Mouse (Mus musculus) hindbrain, embryonic 13.5 days (tissue): ENCODE results near the gene Foxp1. TPM values are rescaled to one million over a fixed set of nuclear protein-coding genes. Genes with fewer than 3 reads are reported as not detected.

Experiments
- ATAC-seq: fragments of 200-750 bp; cut with Nextera tagmentation; 2 replicates; pipeline ENCODE4 v1.8.0; 2017; ENCODE audit warnings: moderate TSS enrichment; ENCODE audit not compliant: low FRiP score
- H3K27ac ChIP-seq: fragments of 300-500 bp; sonication (generic); 2 replicates; pipeline ENCODE4 v1.5.1; 2015; ENCODE audit warnings: inconsistent platforms, mild to moderate bottlenecking, moderate library complexity
- H3K27me3 ChIP-seq: fragments of 300-500 bp; sonication (generic); 2 replicates; pipeline ENCODE4 v1.6.1; 2015; ENCODE audit warnings: mild to moderate bottlenecking, inconsistent platforms
- H3K36me3 ChIP-seq: fragments of 300-500 bp; sonication (generic); 2 replicates; pipeline ENCODE4 v1.6.1; 2015; ENCODE audit warnings: mild to moderate bottlenecking, inconsistent platforms
- H3K4me1 ChIP-seq: fragments of 300-500 bp; sonication (generic); replicated peaks from 2 replicates; pipeline ENCODE4 v1.6.1; 2015; ENCODE audit warnings: inconsistent platforms
- H3K4me2 ChIP-seq: fragments of 300-500 bp; sonication (generic); 2 replicates; pipeline ENCODE4 v1.6.1; 2015; ENCODE audit warnings: inconsistent platforms, mild to moderate bottlenecking, moderate library complexity
- H3K4me3 ChIP-seq: fragments of 300-500 bp; sonication (generic); 2 replicates; pipeline ENCODE4 v1.5.1; 2015; ENCODE audit warnings: mild to moderate bottlenecking, inconsistent platforms
- H3K9ac ChIP-seq: fragments of 300-500 bp; sonication (generic); 2 replicates; pipeline ENCODE4 v1.6.1; 2015; ENCODE audit warnings: mild to moderate bottlenecking, inconsistent platforms
- H3K9me3 ChIP-seq: fragments of 300-500 bp; sonication (generic); 2 replicates; pipeline ENCODE4 v1.6.1; 2016; ENCODE audit warnings: inconsistent platforms
- WGBS: fragments of 180-500 bp; shearing (Covaris S2); methylation state at CpG from one replicate; pipeline ENCODE4 v1.1.7; 2015; 5-methylcytosine and 5-hydroxymethylcytosine counted together
- polyA plus RNA-seq: library from polyadenylated mRNA; unstranded; fragments of >200 nt; fragmentation: Nextera tagmentation; extraction: Ambion mirVana; gene quantifications from 2 replicates; pipeline ENCODE4 v1.2.1, GENCODE M21; 2015

The Foxp1 gene
- polyA plus RNA-seq, 1 experiment from 2014 or later, result 64.7 TPM

GRCm38 (mm10) chr6:99305236-99305635, 217.3 kb downstream of the Foxp1 start:
- ATAC-seq, result no peak
- 95% methylated on average over 3 of the region's 3 CpGs for WGBS
- Histone ChIP-seq H3K4me1 (peaks cover under 1% of the 10 kb centered on the region; the same call in 1 of the 2 replicates), H3K36me3 (no peaks in the 10 kb centered on the region), H3K9me3 (no peaks in the 10 kb centered on the region), H3K27ac (no peak overlapping the region), H3K27me3 (no peaks in the 10 kb centered on the region), H3K4me2 (no peak overlapping the region), H3K9ac (no peak overlapping the region), H3K4me3 (no peak overlapping the region)

- H3K9ac ChIP-seq, result no peak overlapping the region
- no peaks in the 10 kb centered on the region for H3K9me3 ChIP-seq
- ATAC-seq, result no peak
- H3K27ac ChIP-seq, result no peak overlapping the region
- H3K4me2 ChIP-seq, result no peak overlapping the region
- no peaks in the 10 kb centered on the region for H3K4me1 ChIP-seq
- WGBS, result 88% methylated on average over 6 of the region's 6 CpGs
- H3K27me3 ChIP-seq, result no peaks in the 10 kb centered on the region
- H3K4me3 ChIP-seq, result no peak overlapping the region
- no peaks in the 10 kb centered on the region for H3K36me3 ChIP-seq
Measured at GRCm38 (mm10) chr6:99302662-99303435, 219.7 kb downstream of the Foxp1 start.

GRCm38 (mm10) chr6:99301923-99302322, 220.6 kb downstream of the Foxp1 start:
- WGBS, result 84% methylated on average over 8 of the region's 8 CpGs
- Histone ChIP-seq H3K4me2 (no peak overlapping the region), H3K27ac (no peak overlapping the region), H3K4me1 (no peaks in the 10 kb centered on the region), H3K9me3 (no peaks in the 10 kb centered on the region), H3K36me3 (no peaks in the 10 kb centered on the region), H3K27me3 (no peaks in the 10 kb centered on the region), H3K4me3 (no peak overlapping the region), H3K9ac (no peak overlapping the region)
- no peak for ATAC-seq

- H3K9me3 ChIP-seq, result no peaks in the 10 kb centered on the region
- no peaks in the 10 kb centered on the region for H3K27me3 ChIP-seq
- no peak overlapping the region for H3K27ac ChIP-seq
- no peak overlapping the region for H3K4me2 ChIP-seq
- WGBS, result 97% methylated on average over 6 of the region's 6 CpGs
- no peak for ATAC-seq
- H3K36me3 ChIP-seq, result no peaks in the 10 kb centered on the region
- no peak overlapping the region for H3K4me3 ChIP-seq
- no peak overlapping the region for H3K9ac ChIP-seq
- H3K4me1 ChIP-seq, result no peaks in the 10 kb centered on the region
Measured at GRCm38 (mm10) chr6:99300235-99300634, 222.3 kb downstream of the Foxp1 start.

GRCm38 (mm10) chr6:99299196-99299595, 223.3 kb downstream of the Foxp1 start:
- Histone ChIP-seq H3K4me1 (no peaks in the 10 kb centered on the region), H3K27me3 (no peaks in the 10 kb centered on the region), H3K4me3 (no peak overlapping the region), H3K9ac (no peak overlapping the region), H3K4me2 (no peak overlapping the region), H3K27ac (no peak overlapping the region), H3K9me3 (no peaks in the 10 kb centered on the region), H3K36me3 (no peaks in the 10 kb centered on the region)
- no peak for ATAC-seq
- WGBS, result 68% methylated on average over 14 of the region's 14 CpGs

- Histone ChIP-seq H3K4me3 (no peak overlapping the region), H3K27me3 (no peaks in the 10 kb centered on the region), H3K27ac (no peak overlapping the region), H3K4me2 (no peak overlapping the region), H3K9ac (no peak overlapping the region), H3K9me3 (no peaks in the 10 kb centered on the region), H3K36me3 (no peaks in the 10 kb centered on the region), H3K4me1 (no peaks in the 10 kb centered on the region)
- no peak for ATAC-seq
- whole genome bisulfite sequencing, result 92% methylated on average over 5 of the region's 5 CpGs
Measured at GRCm38 (mm10) chr6:99297535-99297934, 225.0 kb downstream of the Foxp1 start.

- Histone ChIP-seq H3K4me2 (no peak overlapping the region), H3K9me3 (no peaks in the 10 kb centered on the region), H3K4me3 (no peak overlapping the region), H3K36me3 (no peaks in the 10 kb centered on the region), H3K4me1 (no peaks in the 10 kb centered on the region), H3K9ac (no peak overlapping the region), H3K27ac (no peak overlapping the region), H3K27me3 (no peaks in the 10 kb centered on the region)
- 87% methylated on average over 8 of the region's 8 CpGs for WGBS
- no peak for ATAC-seq
Measured at GRCm38 (mm10) chr6:99295495-99295894, 227.0 kb downstream of the Foxp1 start.

GRCm38 (mm10) chr6:99289220-99289619, 233.3 kb downstream of the Foxp1 start:
- H3K4me2 ChIP-seq, result no peak overlapping the region
- WGBS, result 62% methylated on average over 4 of the region's 4 CpGs
- no peak for ATAC-seq
- no peaks in the 10 kb centered on the region for H3K36me3 ChIP-seq
- H3K9ac ChIP-seq, result no peak overlapping the region
- H3K4me1 ChIP-seq, result no peaks in the 10 kb centered on the region
- no peaks in the 10 kb centered on the region for H3K9me3 ChIP-seq
- no peak overlapping the region for H3K4me3 ChIP-seq
- no peak overlapping the region for H3K27ac ChIP-seq
- H3K27me3 ChIP-seq, result 0 out of 2 replicates have a peak, but pooled peaks cover 4% of the 10 kb centered on the region

- no peak overlapping the region for H3K4me2 ChIP-seq
- H3K27me3 ChIP-seq, result peaks cover 4% of the 10 kb centered on the region; the same call in 1 of the 2 replicates
- H3K36me3 ChIP-seq, result no peaks in the 10 kb centered on the region
- ATAC-seq, result no peak
- WGBS, result 70% methylated on average over 3 of the region's 3 CpGs
- no peak overlapping the region for H3K27ac ChIP-seq
- H3K4me3 ChIP-seq, result no peak overlapping the region
- peaks cover 6% of the 10 kb centered on the region for H3K4me1 ChIP-seq
- H3K9me3 ChIP-seq, result no peaks in the 10 kb centered on the region
- no peak overlapping the region for H3K9ac ChIP-seq
Measured at GRCm38 (mm10) chr6:99285026-99285425, 237.5 kb downstream of the Foxp1 start.

GRCm38 (mm10) chr6:99284019-99284418, 238.5 kb downstream of the Foxp1 start:
- Histone ChIP-seq H3K4me3 (no peak overlapping the region), H3K4me2 (no peak overlapping the region), H3K9ac (no peak overlapping the region), H3K9me3 (no peaks in the 10 kb centered on the region), H3K27me3 (peaks cover 4% of the 10 kb centered on the region; the same call in 1 of the 2 replicates), H3K36me3 (no peaks in the 10 kb centered on the region), H3K27ac (no peak overlapping the region), H3K4me1 (peaks cover 6% of the 10 kb centered on the region)
- 84% methylated on average over 4 of the region's 4 CpGs for WGBS
- ATAC-seq, result no peak

- 43% methylated on average over 15 of the region's 15 CpGs for WGBS
- ATAC-seq, result no peak; the same call in 1 of the 2 replicates
- peaks cover 4% of the 10 kb centered on the region; the same call in 1 of the 2 replicates for H3K27me3 ChIP-seq
- peaks cover 6% of the 10 kb centered on the region for H3K4me1 ChIP-seq
- no peak overlapping the region for H3K4me2 ChIP-seq
- H3K9me3 ChIP-seq, result no peaks in the 10 kb centered on the region
- H3K9ac ChIP-seq, result no peak overlapping the region
- H3K4me3 ChIP-seq, result no peak overlapping the region
- no peaks in the 10 kb centered on the region for H3K36me3 ChIP-seq
- no peak overlapping the region for H3K27ac ChIP-seq
Measured at GRCm38 (mm10) chr6:99282866-99283657, 239.5 kb downstream of the Foxp1 start.

- WGBS, result 94% methylated on average over 9 of the region's 9 CpGs
Measured at GRCm38 (mm10) chr6:99281433-99281832, 241.1 kb downstream of the Foxp1 start.

More at GRCm38 (mm10) chr6:99281433-99281832, 241.1 kb downstream of the Foxp1 start:
- Histone ChIP-seq H3K36me3 (no peaks in the 10 kb centered on the region), H3K4me3 (no peak overlapping the region), H3K4me1 (peaks cover 6% of the 10 kb centered on the region), H3K27me3 (peaks cover 6% of the 10 kb centered on the region; the same call in 1 of the 2 replicates), H3K4me2 (no peak overlapping the region), H3K9ac (no peak overlapping the region), H3K27ac (no peak overlapping the region), H3K9me3 (no peaks in the 10 kb centered on the region)
- no peak for ATAC-seq
